Mouse (Mus musculus) heart, postnatal 0 days (tissue): ENCODE data around the gene Ajuba. TPM values are rescaled to one million over a fixed set of nuclear protein-coding genes. Genes with fewer than 3 reads are reported as not detected.
A peak's percentile ranks its signal among the peaks of the same experiment; 100 is the strongest.

Source experiments
- ATAC-seq: fragments of 200-750 bp; cut with Nextera tagmentation; 2 replicates; pipeline ENCODE4 v1.8.0; 2017; ENCODE audit warnings: low read depth, moderate number of reproducible peaks, moderate library complexity; ENCODE audit not compliant: insufficient read depth
- DNase-seq: peaks from one replicate; pipeline ENCODE4 v3.0.0-alpha.2; 2016; ENCODE audit warnings: low spot score
- H3K27ac ChIP-seq: fragments of 300-500 bp; sonication (generic); 2 replicates; pipeline ENCODE4 v1.5.1; 2014; ENCODE audit warnings: low read depth, mild to moderate bottlenecking
- H3K27me3 ChIP-seq: fragments of 300-500 bp; sonication (generic); 2 replicates; pipeline ENCODE4 v1.6.1; 2014; ENCODE audit warnings: low read length, mixed read lengths; ENCODE audit not compliant: control insufficient read depth, insufficient read depth
- H3K36me3 ChIP-seq: fragments of 300-500 bp; sonication (generic); replicated peaks from 2 replicates; pipeline ENCODE4 v1.6.1; 2014; ENCODE audit warnings: low read length, mixed read lengths; ENCODE audit not compliant: control insufficient read depth, insufficient read depth
- H3K4me1 ChIP-seq: fragments of 300-500 bp; sonication (generic); 2 replicates; pipeline ENCODE4 v1.6.1; 2014; ENCODE audit warnings: antibody characterized with exemption; ENCODE audit not compliant: control insufficient read depth, insufficient read depth
- H3K4me2 ChIP-seq: fragments of 300-500 bp; sonication (generic); 2 replicates; pipeline ENCODE4 v1.6.1; 2014; ENCODE audit warnings: low read depth, mild to moderate bottlenecking, low read length, moderate library complexity
- H3K4me3 ChIP-seq: fragments of 300-500 bp; sonication (generic); 2 replicates; pipeline ENCODE4 v1.5.1; 2014; ENCODE audit warnings: low read depth, low read length
- H3K9ac ChIP-seq: fragments of 300-500 bp; sonication (generic); replicated peaks from 2 replicates; pipeline ENCODE4 v1.6.1; 2014; ENCODE audit warnings: low read depth, low read length, mixed read lengths
- H3K9me3 ChIP-seq: fragments of 300-500 bp; sonication (generic); replicated peaks from 2 replicates; pipeline ENCODE4 v1.6.1; 2016; ENCODE audit warnings: low read length; ENCODE audit not compliant: control insufficient read depth
- CTCF ChIP-seq: IDR thresholded peaks from 2 replicates; pipeline ENCODE4 v1.5.1; 2016; ENCODE audit warnings: antibody characterized with exemption, control low read depth, low read depth
- EP300 ChIP-seq: IDR thresholded peaks from 2 replicates; pipeline ENCODE4 v1.6.1; 2016; ENCODE audit warnings: antibody characterized with exemption, low read depth
- whole genome bisulfite sequencing: fragments of 180-500 bp; shearing (Covaris S2); extraction: QIAGEN DNeasy Blood & Tissue Kit; methylation state at CpG from one replicate; pipeline ENCODE4 v1.1.7; 2014; 5-methylcytosine and 5-hydroxymethylcytosine counted together
- polyA plus RNA-seq: library from polyadenylated mRNA; unstranded; fragments of >200 nt; fragmentation: Nextera tagmentation; extraction: Ambion mirVana; gene quantifications from 2 replicates; pipeline ENCODE4 v1.2.1, GENCODE M21; 2015
- total RNA-seq: library from RNA; depleted of rRNA; stranded (reverse); fragments of >200 nt; gene quantifications from 2 replicates; pipeline ENCODE4 v1.2.3, GENCODE M21; 2014; ENCODE audit warnings: low replicate concordance

Gene Ajuba
- total and polyA plus RNA-seq, 2 experiments from 2014 or later = 11.3 to 24.8 TPM

DNA sequence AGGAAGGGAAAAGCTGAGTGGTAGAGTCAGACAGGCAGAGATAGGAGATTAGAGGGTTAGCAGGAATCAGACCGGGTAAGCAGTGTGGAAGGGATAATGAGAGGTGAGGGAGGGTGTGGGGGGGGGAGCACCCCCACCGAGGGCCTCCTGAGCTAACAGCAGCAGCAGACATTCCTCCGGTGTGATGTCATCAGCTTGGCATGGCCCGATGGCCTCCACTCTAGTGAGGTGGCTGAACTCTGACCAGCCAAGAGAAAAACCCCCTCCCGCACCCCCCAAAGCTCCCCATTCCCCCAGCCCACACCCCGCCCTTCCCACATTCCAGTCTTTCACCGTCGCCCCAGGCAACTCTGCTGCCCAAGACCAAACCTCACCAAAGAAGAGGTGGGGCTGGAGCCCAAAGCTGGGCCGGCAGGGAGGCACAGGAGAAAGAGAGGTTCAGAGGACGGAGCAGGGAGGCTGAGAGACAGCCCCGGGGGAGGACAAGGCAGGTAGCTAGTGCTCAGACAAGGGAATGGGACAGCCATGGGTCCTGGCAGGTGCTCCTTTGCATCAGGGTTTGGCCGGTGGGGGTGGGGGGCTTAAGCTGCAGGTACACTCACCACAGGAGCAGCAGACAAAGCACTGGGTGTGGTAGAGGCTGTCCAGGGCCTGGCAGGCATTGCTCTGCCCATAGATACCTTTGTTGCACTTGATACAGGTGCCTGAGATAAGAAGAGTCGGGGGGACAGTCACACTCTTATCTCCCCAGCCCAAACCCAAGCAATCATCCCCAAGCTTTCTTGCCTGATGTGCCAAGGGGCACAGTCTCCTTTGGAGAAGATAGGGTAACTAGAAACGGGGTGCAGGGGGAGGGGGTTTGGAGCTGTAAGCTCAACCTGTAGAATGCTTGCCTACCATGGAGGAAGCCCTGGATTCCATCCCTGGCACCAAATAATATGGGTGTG is 4.3 kb downstream of the Ajuba start:
- Histone ChIP-seq H3K4me3 (peak overlapping the region; percentile 8), H3K9ac (peak overlapping the region; percentile 50), H3K9me3 (no peaks in the 10 kb centered on the region), H3K27ac (peak overlapping the region; percentile 90), H3K36me3 (peaks cover 31% of the 10 kb centered on the region), H3K27me3 (no peaks in the 10 kb centered on the region), H3K4me1 (peaks cover 36% of the 10 kb centered on the region), H3K4me2 (peak overlapping the region; percentile 88)
- DNase-seq (peak; percentile 83), ATAC-seq (peak; percentile 53)
- 9% methylated on average over 13 of the region's 14 CpGs for WGBS
- TF ChIP-seq CTCF (no peak), EP300 (no peak)

DNA sequence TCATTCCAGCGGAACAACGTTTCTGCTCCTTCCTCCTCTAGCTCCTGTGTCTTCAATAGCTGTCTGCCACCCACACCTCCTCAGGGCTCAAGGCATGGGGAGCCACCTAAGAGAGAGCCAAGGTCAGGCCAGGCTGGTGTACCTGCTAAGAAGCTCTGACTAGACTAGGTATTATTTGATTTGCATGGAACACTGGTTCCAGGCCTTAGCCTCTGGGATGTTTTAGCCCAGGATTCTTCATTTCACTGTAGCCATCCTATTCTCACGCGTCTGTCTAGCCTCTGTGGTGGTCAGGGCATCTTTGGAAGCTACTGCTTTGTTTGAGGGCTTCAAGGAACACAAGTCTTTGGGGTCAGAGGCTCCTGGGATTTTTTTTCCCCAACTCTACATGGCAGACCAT is 5.2 kb downstream of the Ajuba start:
- WGBS = 45% methylated on average over 4 of the region's 4 CpGs
- Histone ChIP-seq H3K36me3 (peaks cover 40% of the 10 kb centered on the region), H3K27me3 (no peaks in the 10 kb centered on the region), H3K9me3 (no peaks in the 10 kb centered on the region), H3K4me1 (peaks cover 36% of the 10 kb centered on the region), H3K4me3 (no peak overlapping the region), H3K9ac (0 out of 2 replicates have a peak overlapping the region, but pooled peaks have one; percentile 5), H3K4me2 (no peak overlapping the region), H3K27ac (peak overlapping the region; percentile 90)
- ATAC-seq (no peak), DNase-seq (no peak)
- TF ChIP-seq EP300 = no peak
- TF ChIP-seq CTCF = no peak

DNA sequence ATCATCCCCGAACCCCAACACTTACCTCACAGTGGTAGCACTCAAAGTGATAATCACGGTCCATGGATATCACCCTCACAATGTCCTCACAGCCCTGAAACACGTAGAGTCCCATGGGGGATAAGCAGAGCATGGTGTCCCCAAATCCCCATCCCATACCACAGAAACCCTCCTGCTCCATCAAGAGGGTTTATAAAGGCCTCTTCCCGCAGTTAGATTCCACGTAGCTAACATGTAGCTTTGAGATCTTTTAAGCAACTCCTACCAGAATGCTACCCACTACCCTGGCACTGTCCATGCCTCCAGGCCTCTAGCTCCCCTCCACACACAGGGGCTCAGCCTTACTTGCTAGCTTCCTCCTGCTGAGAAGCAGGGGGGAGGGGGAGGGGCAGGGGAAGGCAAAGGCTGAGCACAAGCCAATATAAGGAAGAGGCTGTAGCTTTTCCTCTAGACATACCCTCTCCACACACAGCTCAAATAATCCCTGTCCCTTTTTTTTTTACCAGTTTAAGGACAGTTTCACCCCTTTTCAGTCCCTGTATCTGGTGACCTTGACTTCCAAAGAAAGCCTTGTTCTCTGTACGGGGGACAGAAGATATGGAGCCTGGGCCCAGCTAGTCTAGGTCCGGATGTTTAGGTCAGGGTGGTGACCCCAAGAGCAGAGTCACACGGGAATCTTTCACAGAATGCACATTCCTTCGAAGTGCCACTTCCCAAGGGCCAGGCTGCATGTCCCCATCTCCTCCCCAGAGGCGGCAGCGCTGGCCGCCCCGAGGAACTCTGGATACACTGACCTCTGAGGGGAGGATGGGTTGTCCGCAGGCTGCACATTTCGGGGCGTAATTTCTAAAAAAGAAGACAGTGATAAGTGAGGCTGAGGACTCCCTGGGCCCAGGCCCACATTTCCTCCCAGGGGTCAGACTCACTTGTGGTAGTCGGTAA is 7.6 kb downstream of the Ajuba start:
- H3K36me3 ChIP-seq = peaks cover 44% of the 10 kb centered on the region
- peak overlapping the region; percentile 49 for H3K27ac ChIP-seq
- peaks cover 27% of the 10 kb centered on the region for H3K4me1 ChIP-seq
- ATAC-seq (no peak), DNase-seq (no peak)
- H3K4me2 ChIP-seq = no peak overlapping the region
- H3K27me3 ChIP-seq = no peaks in the 10 kb centered on the region
- H3K9ac ChIP-seq = no peak overlapping the region
- H3K9me3 ChIP-seq = no peaks in the 10 kb centered on the region
- WGBS = 51% methylated on average over 17 of the region's 17 CpGs
- TF ChIP-seq EP300 = no peak
- TF ChIP-seq CTCF = no peak
- no peak overlapping the region for H3K4me3 ChIP-seq

DNA sequence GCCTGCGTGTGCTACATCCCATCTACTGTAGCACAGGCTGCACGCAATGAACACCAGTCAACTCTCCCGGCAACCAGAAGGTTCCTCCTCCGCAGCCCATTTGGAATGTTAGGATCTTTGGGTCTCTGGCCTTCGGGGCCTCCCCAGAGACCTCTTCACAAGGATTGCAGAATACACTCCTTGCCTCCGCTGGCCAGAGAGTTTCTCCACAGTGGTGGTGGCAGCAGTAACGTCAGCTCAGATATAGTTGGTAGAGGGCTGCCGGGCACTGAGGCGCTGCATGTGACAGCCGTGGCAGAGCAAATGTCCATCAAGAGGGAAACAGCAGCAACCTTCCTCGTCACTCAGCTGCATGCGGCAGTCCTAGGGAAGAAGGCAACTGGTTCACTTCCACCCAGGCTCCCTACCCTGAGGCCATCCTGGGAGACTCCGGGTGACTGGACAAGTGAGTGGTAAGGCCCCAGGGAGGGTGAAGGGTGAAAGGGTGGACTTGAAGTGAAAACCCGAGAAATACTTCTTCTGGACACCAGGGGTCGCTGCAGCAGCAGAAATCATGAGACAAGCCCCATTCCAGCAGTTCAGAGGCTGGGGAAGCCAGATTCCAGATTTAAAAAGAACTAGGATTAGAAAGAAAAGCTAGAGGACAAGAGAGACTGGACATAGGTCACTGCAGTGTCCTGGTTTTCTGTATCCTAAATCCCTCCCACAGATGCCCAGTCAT is 8.5 kb downstream of the Ajuba start:
- Histone ChIP-seq H3K4me1 (peaks cover 19% of the 10 kb centered on the region), H3K27me3 (no peaks in the 10 kb centered on the region), H3K9ac (no peak overlapping the region), H3K27ac (peak overlapping the region; percentile 49), H3K4me2 (no peak overlapping the region), H3K4me3 (no peak overlapping the region), H3K36me3 (peaks cover 44% of the 10 kb centered on the region), H3K9me3 (no peaks in the 10 kb centered on the region)
- ATAC-seq (peak; percentile 28), DNase-seq (peak; percentile 70)
- no peak for TF ChIP-seq EP300
- TF ChIP-seq CTCF = peak; percentile 77
- 67% methylated on average over 15 of the region's 15 CpGs for WGBS
